Mouse (Mus musculus) NIH3T3 (cell line): ENCODE results near the gene Lrrc4b.
A peak's percentile ranks its signal among the peaks of the same experiment; 100 is the strongest.

Experiments used
- DNase-seq: peaks from one replicate; pipeline ENCODE4 v3.0.0-alpha.2; 2012; ENCODE audit warnings: low read depth

Gene Lrrc4b

GRCm38 (mm10) chr7:44428968-44429521, at the start of gene Lrrc4b:
Gene Lrrc4b, plus strand, starts transcription at chr7:44429018.
- DNase-seq, result no peak

- DNase-seq, result no peak
These were observed 46.3 kb upstream of the Lrrc4b start for GRCm38 (mm10) chr7:44382541-44382940.

- DNase-seq, result peak; percentile 47
These were observed 44.7 kb upstream of the Lrrc4b start, which contains the start of gene Syt3 for GRCm38 (mm10) chr7:44383980-44384715. Gene Syt3, plus strand, starts transcription at chr7:44384102.

- DNase-seq, result no peak
These were observed 44.1 kb upstream of the Lrrc4b start for GRCm38 (mm10) chr7:44384716-44385059.

- DNase-seq, result no peak
These were observed 43.1 kb upstream of the Lrrc4b start, which contains the start of gene 1700008O03Rik for GRCm38 (mm10) chr7:44385720-44386119. Gene 1700008O03Rik, minus strand, starts transcription at chr7:44385820.

GRCm38 (mm10) chr7:44391831-44392230, 37.0 kb upstream of the Lrrc4b start:
- no peak for DNase-seq

GRCm38 (mm10) chr7:44392341-44392740, 36.5 kb upstream of the Lrrc4b start:
- DNase-seq, result no peak

- no peak for DNase-seq
These were observed 35.5 kb upstream of the Lrrc4b start for GRCm38 (mm10) chr7:44393284-44393683.

GRCm38 (mm10) chr7:44398570-44398969, 30.2 kb upstream of the Lrrc4b start:
- peak; percentile 64 for DNase-seq

GRCm38 (mm10) chr7:44401673-44402072, 27.1 kb upstream of the Lrrc4b start:
- DNase-seq, result no peak

- peak; percentile 85 for DNase-seq
These were observed 23.3 kb upstream of the Lrrc4b start for GRCm38 (mm10) chr7:44405346-44406014.

GRCm38 (mm10) chr7:44406015-44406355, 22.8 kb upstream of the Lrrc4b start:
- DNase-seq, result no peak

- no peak for DNase-seq
These were observed 17.7 kb upstream of the Lrrc4b start for GRCm38 (mm10) chr7:44411144-44411543.

GRCm38 (mm10) chr7:44413307-44413706, 15.5 kb upstream of the Lrrc4b start:
- DNase-seq, result no peak

- DNase-seq, result no peak
These were observed 1.2 kb upstream of the Lrrc4b start for GRCm38 (mm10) chr7:44427666-44428065.

GRCm38 (mm10) chr7:44428171-44428950, 457 bp upstream of the Lrrc4b start:
- DNase-seq, result no peak

GRCm38 (mm10) chr7:44429534-44430488, 993 bp downstream of the Lrrc4b start:
- no peak for DNase-seq

GRCm38 (mm10) chr7:44432550-44432949, 3.7 kb downstream of the Lrrc4b start:
- DNase-seq, result no peak

- peak; percentile 38 for DNase-seq
These were observed 4.6 kb downstream of the Lrrc4b start for GRCm38 (mm10) chr7:44433371-44433770.

GRCm38 (mm10) chr7:44434089-44434488, 5.3 kb downstream of the Lrrc4b start:
- no peak for DNase-seq

GRCm38 (mm10) chr7:44435796-44436195, 7.0 kb downstream of the Lrrc4b start:
- DNase-seq, result no peak
